Mouse (Mus musculus): ENCODE data around the gene Tpsg1.

DNA sequence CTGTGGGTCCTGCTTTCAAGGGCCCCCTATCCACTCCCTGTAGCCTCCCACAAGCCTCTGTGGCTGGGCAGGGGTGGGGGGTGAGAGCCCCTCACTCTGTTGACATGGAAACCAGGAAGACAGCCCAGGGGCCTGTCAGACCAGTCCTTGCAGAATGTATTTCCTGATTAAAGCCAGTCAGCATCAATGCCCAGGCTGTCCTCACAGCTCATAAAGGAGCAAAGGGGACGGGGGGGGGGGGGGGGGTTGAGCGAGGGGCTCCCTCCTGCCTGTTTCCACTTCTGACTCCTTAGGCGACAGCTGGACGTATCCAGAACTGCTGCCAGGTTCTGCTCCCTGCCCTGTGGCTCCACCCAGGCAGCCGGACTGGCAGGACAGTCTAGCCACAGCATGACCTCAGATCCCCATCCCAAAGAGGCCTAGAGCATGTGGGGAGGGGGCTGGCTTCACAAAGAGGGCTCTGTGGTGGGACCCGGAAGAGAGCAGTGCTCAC lies 46.4 kb downstream of the Tpsg1 start:
- TF ChIP-seq CTCF (IDR thresholded peaks at IDR 0.05; ENCODE audit: borderline replicate concordance, insufficient read depth, low read length) (no peak), POLR2A (IDR thresholded peaks at IDR 0.05; ENCODE audit: low read depth, low read length) (no peak)
